Mouse (Mus musculus) forebrain, embryonic 13.5 days (tissue): Measurements from ENCODE around the gene Plekhm2. TPM values are rescaled to one million over a fixed set of nuclear protein-coding genes. Genes with fewer than 3 reads are reported as not detected.

Experiments
- ATAC-seq: fragments of 200-750 bp; cut with Nextera tagmentation; 2 replicates; pipeline ENCODE4 v1.8.0; 2017
- H3K27ac ChIP-seq: fragments of 300-500 bp; sonication (generic); 2 replicates; pipeline ENCODE4 v1.5.1; 2015; ENCODE audit warnings: inconsistent platforms, mild to moderate bottlenecking, moderate library complexity
- H3K27me3 ChIP-seq: fragments of 300-500 bp; sonication (generic); 2 replicates; pipeline ENCODE4 v1.6.1; 2015; ENCODE audit warnings: mild to moderate bottlenecking, inconsistent platforms
- H3K36me3 ChIP-seq: fragments of 300-500 bp; sonication (generic); 2 replicates; pipeline ENCODE4 v1.6.1; 2015; ENCODE audit warnings: mild to moderate bottlenecking, inconsistent platforms; ENCODE audit not compliant: poor library complexity, severe bottlenecking
- H3K4me1 ChIP-seq: fragments of 300-500 bp; sonication (generic); 2 replicates; pipeline ENCODE4 v1.6.1; 2015; ENCODE audit warnings: inconsistent platforms
- H3K4me2 ChIP-seq: fragments of 300-500 bp; sonication (generic); 2 replicates; pipeline ENCODE4 v1.6.1; 2015; ENCODE audit warnings: inconsistent platforms, mild to moderate bottlenecking, moderate library complexity
- H3K4me3 ChIP-seq: fragments of 300-500 bp; sonication (generic); 2 replicates; pipeline ENCODE4 v1.5.1; 2015; ENCODE audit warnings: mild to moderate bottlenecking, inconsistent platforms
- H3K9ac ChIP-seq: fragments of 300-500 bp; sonication (generic); 2 replicates; pipeline ENCODE4 v1.6.1; 2015; ENCODE audit warnings: mild to moderate bottlenecking, inconsistent platforms
- H3K9me3 ChIP-seq: fragments of 300-500 bp; sonication (generic); replicated peaks from 2 replicates; pipeline ENCODE4 v1.6.1; 2016; ENCODE audit warnings: inconsistent platforms
- WGBS: fragments of 180-500 bp; shearing (Covaris S2); methylation state at CpG from one replicate; pipeline ENCODE4 v1.1.7; 2015; 5-methylcytosine and 5-hydroxymethylcytosine counted together
- polyA plus RNA-seq: library from polyadenylated mRNA; unstranded; fragments of >200 nt; fragmentation: Nextera tagmentation; extraction: Ambion mirVana; gene quantifications from 2 replicates; pipeline ENCODE4 v1.2.1, GENCODE M21; 2015

Gene Plekhm2
- polyA plus RNA-seq, 1 experiment from 2014 or later, result 6.1 TPM

GRCm38 (mm10) chr4:141625774-141626550, 38.7 kb downstream of the Plekhm2 start:
- Histone ChIP-seq H3K27ac (no peak overlapping the region), H3K4me1 (no peaks in the 10 kb centered on the region), H3K36me3 (peaks cover 63% of the 10 kb centered on the region), H3K9me3 (no peaks in the 10 kb centered on the region), H3K27me3 (no peaks in the 10 kb centered on the region), H3K9ac (no peak overlapping the region), H3K4me3 (no peak overlapping the region), H3K4me2 (no peak overlapping the region)
- 91% methylated on average over 16 of the region's 16 CpGs for WGBS
- no peak for ATAC-seq

GRCm38 (mm10) chr4:141624983-141625773, 39.5 kb downstream of the Plekhm2 start:
- no peaks in the 10 kb centered on the region for H3K9me3 ChIP-seq
- H3K4me2 ChIP-seq, result no peak overlapping the region
- no peaks in the 10 kb centered on the region for H3K4me1 ChIP-seq
- no peak overlapping the region for H3K9ac ChIP-seq
- H3K27me3 ChIP-seq, result no peaks in the 10 kb centered on the region
- H3K36me3 ChIP-seq, result peaks cover 55% of the 10 kb centered on the region
- ATAC-seq, result no peak
- H3K4me3 ChIP-seq, result no peak overlapping the region
- H3K27ac ChIP-seq, result no peak overlapping the region
- WGBS, result 76% methylated on average over 19 of the region's 19 CpGs

GRCm38 (mm10) chr4:141624134-141624533, 40.6 kb downstream of the Plekhm2 start:
- no peak overlapping the region for H3K9ac ChIP-seq
- H3K27ac ChIP-seq, result no peak overlapping the region
- no peak overlapping the region for H3K4me3 ChIP-seq
- ATAC-seq, result no peak
- 90% methylated on average over 8 of the region's 8 CpGs for WGBS
- H3K27me3 ChIP-seq, result no peaks in the 10 kb centered on the region
- H3K4me2 ChIP-seq, result no peak overlapping the region
- H3K36me3 ChIP-seq, result peaks cover 44% of the 10 kb centered on the region
- H3K9me3 ChIP-seq, result no peaks in the 10 kb centered on the region
- no peaks in the 10 kb centered on the region for H3K4me1 ChIP-seq

- H3K36me3 ChIP-seq, result peaks cover 40% of the 10 kb centered on the region
- no peak within 1 kb of the TSS for H3K4me3 ChIP-seq
- H3K27me3 ChIP-seq, result no peaks in the 10 kb centered on the region
- no peaks in the 10 kb centered on the region for H3K9me3 ChIP-seq
- no peak within 1 kb of the TSS for H3K4me2 ChIP-seq
- H3K9ac ChIP-seq, result no peak within 1 kb of the TSS
- WGBS, result 73% methylated on average over 1 of the region's 1 CpGs
- no peak; the same call in 1 of the 2 replicates for ATAC-seq
- H3K27ac ChIP-seq, result no peak within 1 kb of the TSS
- no peaks in the 10 kb centered on the region for H3K4me1 ChIP-seq
Observed at GRCm38 (mm10) chr4:141623666-141624065, 41.0 kb downstream of the Plekhm2 start, which contains the start of gene Slc25a34. Gene Slc25a34, minus strand, starts transcription at chr4:141623821.

GRCm38 (mm10) chr4:141623037-141623436, 41.7 kb downstream of the Plekhm2 start:
- no peak overlapping the region for H3K4me3 ChIP-seq
- H3K4me2 ChIP-seq, result no peak overlapping the region
- ATAC-seq, result no peak
- no peaks in the 10 kb centered on the region for H3K9me3 ChIP-seq
- H3K36me3 ChIP-seq, result peaks cover 33% of the 10 kb centered on the region
- 88% methylated on average over 11 of the region's 11 CpGs for WGBS
- no peak overlapping the region for H3K27ac ChIP-seq
- no peak overlapping the region for H3K9ac ChIP-seq
- H3K4me1 ChIP-seq, result peaks cover 3% of the 10 kb centered on the region; the same call in 1 of the 2 replicates
- peaks cover 2% of the 10 kb centered on the region for H3K27me3 ChIP-seq

GRCm38 (mm10) chr4:141622580-141622979, 42.1 kb downstream of the Plekhm2 start:
- no peaks in the 10 kb centered on the region for H3K9me3 ChIP-seq
- peaks cover 7% of the 10 kb centered on the region for H3K4me1 ChIP-seq
- no peak overlapping the region for H3K4me3 ChIP-seq
- H3K9ac ChIP-seq, result no peak overlapping the region
- H3K36me3 ChIP-seq, result peaks cover 29% of the 10 kb centered on the region
- 95% methylated on average over 5 of the region's 5 CpGs for WGBS
- no peak overlapping the region for H3K27ac ChIP-seq
- no peak overlapping the region for H3K4me2 ChIP-seq
- H3K27me3 ChIP-seq, result peaks cover 7% of the 10 kb centered on the region
- ATAC-seq, result no peak

GRCm38 (mm10) chr4:141622091-141622490, 42.6 kb downstream of the Plekhm2 start:
- 80% methylated on average over 8 of the region's 8 CpGs for WGBS
- no peak overlapping the region for H3K4me2 ChIP-seq
- no peak overlapping the region for H3K9ac ChIP-seq
- no peaks in the 10 kb centered on the region for H3K9me3 ChIP-seq
- H3K27ac ChIP-seq, result no peak overlapping the region
- peaks cover 7% of the 10 kb centered on the region for H3K27me3 ChIP-seq
- ATAC-seq, result no peak
- peaks cover 25% of the 10 kb centered on the region for H3K36me3 ChIP-seq
- H3K4me1 ChIP-seq, result peaks cover 10% of the 10 kb centered on the region
- H3K4me3 ChIP-seq, result no peak overlapping the region

GRCm38 (mm10) chr4:141621297-141621696, 43.4 kb downstream of the Plekhm2 start:
- Histone ChIP-seq H3K27ac (no peak overlapping the region), H3K4me1 (peaks cover 10% of the 10 kb centered on the region), H3K27me3 (peaks cover 7% of the 10 kb centered on the region), H3K4me3 (no peak overlapping the region), H3K9me3 (no peaks in the 10 kb centered on the region), H3K9ac (no peak overlapping the region), H3K4me2 (no peak overlapping the region), H3K36me3 (peaks cover 19% of the 10 kb centered on the region)
- ATAC-seq, result no peak
- WGBS, result 83% methylated on average over 8 of the region's 8 CpGs

- Histone ChIP-seq H3K36me3 (peaks cover 3% of the 10 kb centered on the region; the same call in 1 of the 2 replicates), H3K4me3 (no peak overlapping the region), H3K27me3 (peaks cover 7% of the 10 kb centered on the region), H3K27ac (no peak overlapping the region), H3K4me2 (no peak overlapping the region), H3K4me1 (peaks cover 10% of the 10 kb centered on the region), H3K9me3 (no peaks in the 10 kb centered on the region), H3K9ac (no peak overlapping the region)
- WGBS, result 81% methylated on average over 9 of the region's 9 CpGs
- no peak for ATAC-seq
Observed at GRCm38 (mm10) chr4:141619299-141619883, 45.3 kb downstream of the Plekhm2 start.

- no peak for ATAC-seq
- Histone ChIP-seq H3K9ac (no peak within 1 kb of the TSS), H3K4me1 (peaks cover 10% of the 10 kb centered on the region), H3K4me3 (peak within 1 kb of the TSS; percentile 10; the same call in 1 of the 2 replicates), H3K27ac (no peak within 1 kb of the TSS), H3K4me2 (peak within 1 kb of the TSS; percentile 52), H3K27me3 (peaks cover 7% of the 10 kb centered on the region), H3K9me3 (no peaks in the 10 kb centered on the region), H3K36me3 (no peaks in the 10 kb centered on the region)
- 28% methylated on average over 20 of the region's 20 CpGs for WGBS
Observed at GRCm38 (mm10) chr4:141618565-141619243, 46.0 kb downstream of the Plekhm2 start, which contains the start of gene Tmem82. Gene Tmem82, minus strand, starts transcription at chr4:141618633.

GRCm38 (mm10) chr4:141617863-141618564, 46.7 kb downstream of the Plekhm2 start:
- WGBS, result 11% methylated on average over 22 of the region's 22 CpGs
- Histone ChIP-seq H3K27ac (no peak overlapping the region), H3K36me3 (no peaks in the 10 kb centered on the region), H3K4me3 (peak overlapping the region; percentile 10; the same call in 1 of the 2 replicates), H3K9ac (no peak overlapping the region), H3K27me3 (peaks cover 7% of the 10 kb centered on the region), H3K9me3 (no peaks in the 10 kb centered on the region), H3K4me2 (peak overlapping the region; percentile 52), H3K4me1 (peaks cover 10% of the 10 kb centered on the region)
- peak; percentile 19; the same call in 1 of the 2 replicates for ATAC-seq
